Mouse (Mus musculus): ENCODE data around the gene Robo1. TPM values are rescaled to one million over a fixed set of nuclear protein-coding genes. Genes with fewer than 3 reads are reported as not detected.

Robo1 gene
- polyA plus RNA-seq, 2 experiments from 2014 or later = not detected

GRCm38 (mm10) chr16:72603487-72604206 is 295.5 kb downstream of the Robo1 start:
- no peak for ATAC-seq

GRCm38 (mm10) chr16:72605066-72605465 is 297.0 kb downstream of the Robo1 start:
- ATAC-seq = no peak

GRCm38 (mm10) chr16:72610661-72611112 is 302.6 kb downstream of the Robo1 start:
- ATAC-seq = no peak

GRCm38 (mm10) chr16:72614898-72615297 is 306.8 kb downstream of the Robo1 start:
- ATAC-seq = no peak

- no peak for ATAC-seq
Observed at GRCm38 (mm10) chr16:72615360-72615759, 307.3 kb downstream of the Robo1 start.

GRCm38 (mm10) chr16:72622371-72622770 is 314.3 kb downstream of the Robo1 start:
- ATAC-seq = no peak

GRCm38 (mm10) chr16:72622868-72623267 is 314.8 kb downstream of the Robo1 start:
- ATAC-seq = no peak

- ATAC-seq = no peak
Observed at GRCm38 (mm10) chr16:72633846-72634245, 325.7 kb downstream of the Robo1 start.

- ATAC-seq = no peak
Observed at GRCm38 (mm10) chr16:72639332-72639940, 331.3 kb downstream of the Robo1 start.

- ATAC-seq = no peak
Observed at GRCm38 (mm10) chr16:72640932-72641811, 333.1 kb downstream of the Robo1 start.

GRCm38 (mm10) chr16:72645890-72646289 is 337.8 kb downstream of the Robo1 start:
- no peak for ATAC-seq

- ATAC-seq = no peak
Observed at GRCm38 (mm10) chr16:72649314-72649713, 341.2 kb downstream of the Robo1 start.

- ATAC-seq = no peak
Observed at GRCm38 (mm10) chr16:72655411-72655810, 347.3 kb downstream of the Robo1 start.

- no peak for ATAC-seq
Observed at GRCm38 (mm10) chr16:72662837-72663350, 354.8 kb downstream of the Robo1 start.

GRCm38 (mm10) chr16:72663351-72664232 is 355.5 kb downstream of the Robo1 start:
- no peak for ATAC-seq

- ATAC-seq = no peak
Observed at GRCm38 (mm10) chr16:72664233-72664613, 356.1 kb downstream of the Robo1 start.

GRCm38 (mm10) chr16:72664806-72665205 is 356.7 kb downstream of the Robo1 start:
- no peak for ATAC-seq

GRCm38 (mm10) chr16:72665454-72665853 is 357.3 kb downstream of the Robo1 start:
- no peak for ATAC-seq

- ATAC-seq = no peak
Observed at GRCm38 (mm10) chr16:72670240-72671038, 362.3 kb downstream of the Robo1 start.

- ATAC-seq = no peak
Observed at GRCm38 (mm10) chr16:72677234-72677633, 369.1 kb downstream of the Robo1 start.

GRCm38 (mm10) chr16:72678450-72678849 is 370.3 kb downstream of the Robo1 start:
- ATAC-seq = no peak
